Mouse (Mus musculus) hindbrain, embryonic 16.5 days (tissue): ENCODE measurements around the gene Shld2. TPM values are rescaled to one million over a fixed set of nuclear protein-coding genes. Genes with fewer than 3 reads are reported as not detected.
"Not testable (repeated sequence)": the region's sequence is repeated elsewhere in the genome, so short reads cannot be mapped to it uniquely, and the experiment has no call there.

Experiments
- ATAC-seq: fragments of 200-750 bp; cut with Nextera tagmentation; 2 replicates; pipeline ENCODE4 v1.8.0; 2017; ENCODE audit warnings: moderate TSS enrichment, moderate library complexity
- H3K27ac ChIP-seq: fragments of 300-500 bp; sonication (generic); 2 replicates; pipeline ENCODE4 v1.5.1; 2014; ENCODE audit warnings: low read depth, mild to moderate bottlenecking, control low read depth, low read length, moderate library complexity
- H3K27me3 ChIP-seq: fragments of 300-500 bp; sonication (generic); replicated peaks from 2 replicates; pipeline ENCODE4 v1.6.1; 2014; ENCODE audit warnings: low read length; ENCODE audit not compliant: control insufficient read depth, insufficient read depth
- H3K36me3 ChIP-seq: fragments of 300-500 bp; sonication (generic); 2 replicates; pipeline ENCODE4 v1.6.1; 2014; ENCODE audit warnings: mild to moderate bottlenecking, low read length, moderate library complexity, mixed read lengths; ENCODE audit not compliant: control insufficient read depth, insufficient read depth
- H3K4me1 ChIP-seq: fragments of 300-500 bp; sonication (generic); 2 replicates; pipeline ENCODE4 v1.6.1; 2014; ENCODE audit warnings: low read depth, low read length; ENCODE audit not compliant: control insufficient read depth, insufficient read depth
- H3K4me2 ChIP-seq: fragments of 300-500 bp; sonication (generic); 2 replicates; pipeline ENCODE4 v1.6.1; 2014; ENCODE audit warnings: mild to moderate bottlenecking, low read length, control low read depth, moderate library complexity
- H3K4me3 ChIP-seq: fragments of 300-500 bp; sonication (generic); 2 replicates; pipeline ENCODE4 v1.5.1; 2014; ENCODE audit warnings: mild to moderate bottlenecking, low read length, control low read depth, moderate library complexity
- H3K9ac ChIP-seq: fragments of 300-500 bp; sonication (generic); 2 replicates; pipeline ENCODE4 v1.6.1; 2014; ENCODE audit warnings: low read depth, mild to moderate bottlenecking, control low read depth, low read length, moderate library complexity
- H3K9me3 ChIP-seq: fragments of 300-500 bp; sonication (generic); 2 replicates; pipeline ENCODE4 v1.6.1; 2014; ENCODE audit warnings: mild to moderate bottlenecking, low read length, moderate library complexity; ENCODE audit not compliant: control insufficient read depth
- WGBS: fragments of 180-500 bp; shearing (Covaris S2); extraction: QIAGEN DNeasy Blood & Tissue Kit; methylation state at CpG from one replicate; pipeline ENCODE4 v1.1.7; 2014; 5-methylcytosine and 5-hydroxymethylcytosine counted together
- polyA plus RNA-seq: library from polyadenylated mRNA; unstranded; fragments of >200 nt; fragmentation: Nextera tagmentation; extraction: Ambion mirVana; gene quantifications from 2 replicates; pipeline ENCODE4 v1.2.1, GENCODE M21; 2015

Shld2 gene
- polyA plus RNA-seq, 1 experiment from 2014 or later = 5.8 TPM

- Histone ChIP-seq H3K36me3 (no peaks in the 10 kb centered on the region), H3K27ac (no peak overlapping the region), H3K4me2 (no peak overlapping the region), H3K27me3 (no peaks in the 10 kb centered on the region), H3K9me3 (no peaks in the 10 kb centered on the region), H3K9ac (no peak overlapping the region), H3K4me3 (no peak overlapping the region), H3K4me1 (no peaks in the 10 kb centered on the region)
- WGBS = 70% methylated on average over 4 of the region's 4 CpGs
- ATAC-seq = no peak
Measured at GRCm38 (mm10) chr14:34279726-34280125, 30.6 kb downstream of the Shld2 start.

- Histone ChIP-seq H3K27ac (no peak overlapping the region), H3K4me1 (no peaks in the 10 kb centered on the region), H3K4me2 (no peak overlapping the region), H3K9me3 (no peaks in the 10 kb centered on the region), H3K4me3 (no peak overlapping the region), H3K36me3 (no peaks in the 10 kb centered on the region), H3K27me3 (no peaks in the 10 kb centered on the region), H3K9ac (no peak overlapping the region)
- no peak for ATAC-seq
- 96% methylated on average over 4 of the region's 4 CpGs for WGBS
Measured at GRCm38 (mm10) chr14:34275225-34275624, 35.1 kb downstream of the Shld2 start.

- no peaks in the 10 kb centered on the region for H3K27me3 ChIP-seq
- no peaks in the 10 kb centered on the region for H3K4me1 ChIP-seq
- no peak overlapping the region for H3K4me3 ChIP-seq
- H3K27ac ChIP-seq = no peak overlapping the region
- H3K9me3 ChIP-seq = no peaks in the 10 kb centered on the region
- no peak for ATAC-seq
- no peak overlapping the region for H3K4me2 ChIP-seq
- no peak overlapping the region for H3K9ac ChIP-seq
- no peaks in the 10 kb centered on the region for H3K36me3 ChIP-seq
- WGBS = 93% methylated on average over 3 of the region's 3 CpGs
Measured at GRCm38 (mm10) chr14:34274141-34274540, 36.2 kb downstream of the Shld2 start.

- Histone ChIP-seq H3K4me3 (no peak overlapping the region), H3K9me3 (no peaks in the 10 kb centered on the region), H3K4me2 (no peak overlapping the region), H3K36me3 (no peaks in the 10 kb centered on the region), H3K27ac (no peak overlapping the region), H3K9ac (no peak overlapping the region), H3K4me1 (no peaks in the 10 kb centered on the region), H3K27me3 (no peaks in the 10 kb centered on the region)
- no peak for ATAC-seq
- 45% methylated on average over 2 of the region's 2 CpGs for WGBS
Measured at GRCm38 (mm10) chr14:34273280-34273679, 37.0 kb downstream of the Shld2 start.

GRCm38 (mm10) chr14:34268046-34268445 is 42.2 kb downstream of the Shld2 start:
- ATAC-seq = no peak
- no peak overlapping the region for H3K9ac ChIP-seq
- 76% methylated on average over 9 of the region's 9 CpGs for WGBS

GRCm38 (mm10) chr14:34258525-34258924 is 51.8 kb downstream of the Shld2 start:
- H3K27ac ChIP-seq, H3K36me3 ChIP-seq, H3K4me2 ChIP-seq, H3K4me1 ChIP-seq, H3K4me3 ChIP-seq, ATAC-seq, H3K9me3 ChIP-seq, H3K27me3 ChIP-seq, H3K9ac ChIP-seq: not testable (repeated sequence)
- WGBS = 69% methylated on average over 3 of the region's 3 CpGs

More at GRCm38 (mm10) chr14:34268046-34268445, 42.2 kb downstream of the Shld2 start:
- H3K4me3 ChIP-seq = no peak overlapping the region
- H3K4me1 ChIP-seq = no peaks in the 10 kb centered on the region
- H3K4me2 ChIP-seq = no peak overlapping the region
- no peaks in the 10 kb centered on the region for H3K36me3 ChIP-seq
- H3K9me3 ChIP-seq = no peaks in the 10 kb centered on the region
- H3K27me3 ChIP-seq = no peaks in the 10 kb centered on the region
- H3K27ac ChIP-seq = no peak overlapping the region

- H3K27ac ChIP-seq = no peak overlapping the region
- no peaks in the 10 kb centered on the region for H3K36me3 ChIP-seq
- no peak for ATAC-seq
- H3K4me3 ChIP-seq = no peak overlapping the region
- H3K27me3 ChIP-seq = no peaks in the 10 kb centered on the region
- no peaks in the 10 kb centered on the region; the same call in 1 of the 2 replicates for H3K9me3 ChIP-seq
- WGBS = 97% methylated on average over 4 of the region's 4 CpGs
- H3K4me2 ChIP-seq = no peak overlapping the region
- no peak overlapping the region for H3K9ac ChIP-seq
- no peaks in the 10 kb centered on the region for H3K4me1 ChIP-seq
Measured at GRCm38 (mm10) chr14:34253261-34253660, 57.0 kb downstream of the Shld2 start.

GRCm38 (mm10) chr14:34252470-34253145 is 57.7 kb downstream of the Shld2 start:
- 61% methylated on average over 6 of the region's 6 CpGs for WGBS
- ATAC-seq = no peak
- H3K4me2 ChIP-seq = no peak overlapping the region
- H3K9me3 ChIP-seq = no peaks in the 10 kb centered on the region; the same call in 1 of the 2 replicates
- H3K4me3 ChIP-seq = no peak overlapping the region
- no peaks in the 10 kb centered on the region for H3K36me3 ChIP-seq
- no peaks in the 10 kb centered on the region for H3K27me3 ChIP-seq
- H3K4me1 ChIP-seq = no peaks in the 10 kb centered on the region
- H3K27ac ChIP-seq = no peak overlapping the region
- no peak overlapping the region for H3K9ac ChIP-seq

GRCm38 (mm10) chr14:34240676-34241075 is 69.6 kb downstream of the Shld2 start:
- H3K4me1 ChIP-seq = no peaks in the 10 kb centered on the region
- H3K4me2 ChIP-seq = no peak overlapping the region
- no peaks in the 10 kb centered on the region for H3K36me3 ChIP-seq
- WGBS = 85% methylated on average over 6 of the region's 6 CpGs
- no peaks in the 10 kb centered on the region for H3K27me3 ChIP-seq
- no peak for ATAC-seq
- H3K4me3 ChIP-seq = no peak overlapping the region
- H3K9me3 ChIP-seq = no peaks in the 10 kb centered on the region
- H3K9ac ChIP-seq = no peak overlapping the region
- H3K27ac ChIP-seq = no peak overlapping the region
